18 mouse cellular contexts compared by ENCODE assay signal in the genomic region with DNA sequence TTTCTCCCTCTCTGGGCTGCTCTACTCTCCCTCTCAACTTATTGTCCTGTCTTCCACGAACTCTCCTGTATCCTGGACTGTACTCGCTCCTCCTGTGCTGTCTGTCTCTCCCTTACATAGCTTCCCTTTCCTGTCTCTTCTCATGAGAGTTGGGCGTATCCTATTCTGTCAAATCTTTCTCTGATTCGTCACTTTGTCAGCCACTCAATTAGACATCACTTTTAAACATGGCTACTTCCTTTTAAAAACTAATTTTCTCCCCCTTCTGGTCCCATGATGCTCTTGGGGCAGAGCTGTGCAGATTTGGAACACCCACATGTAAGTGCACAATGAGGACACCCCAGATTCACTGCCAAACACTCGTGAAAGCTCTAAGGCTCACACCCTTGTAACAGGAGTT.
"Had no signal": no experiment of that assay in that cellular context is flagged by ENCODE, and none has a peak within 500 bp of the region (broad histone marks: within the 10 kb centered on the region; RNA-seq: fewer than 3 reads in every experiment).

No protein-coding gene starts in this region.

- H3K9ac ChIP-seq: liver, postnatal 0 days; lung, embryonic 15.5 days; midbrain, embryonic 13.5 days; midbrain, embryonic 15.5 days; neural tube, embryonic 12.5 days; stomach, embryonic 15.5 days had no signal

- H3K27ac ChIP-seq: lung, embryonic 15.5 days; macrophage; midbrain, embryonic 13.5 days; midbrain, embryonic 15.5 days; neural tube, embryonic 12.5 days; stomach, embryonic 15.5 days; stomach, postnatal 0 days had no signal

- H3K4me1 ChIP-seq: lung, embryonic 15.5 days; midbrain, embryonic 13.5 days; midbrain, embryonic 15.5 days; neural tube, embryonic 12.5 days; stomach, embryonic 15.5 days had no signal

- H3K9me3 ChIP-seq: lung, embryonic 15.5 days; midbrain, embryonic 13.5 days; midbrain, embryonic 15.5 days; stomach, embryonic 15.5 days had no signal

- ATAC-seq: liver, postnatal 0 days; lung, postnatal 0 days; midbrain, embryonic 13.5 days; midbrain, embryonic 15.5 days had no signal

- H3K27me3 ChIP-seq: lung, embryonic 15.5 days; midbrain, embryonic 15.5 days; neural tube, embryonic 12.5 days; stomach, embryonic 15.5 days had no signal

- DNase-seq: liver, postnatal 0 days; lung, adult 2 months; lung, postnatal 14 days; lung, postnatal 36 days; right cerebral cortex, postnatal 14 days; thymus, adult 2 months; thymus, postnatal 25 days; thymus, postnatal 4 days had no signal

- H3K4me2 ChIP-seq: lung, embryonic 15.5 days; midbrain, embryonic 11.5 days; midbrain, embryonic 13.5 days; midbrain, embryonic 15.5 days; neural tube, embryonic 12.5 days; stomach, embryonic 15.5 days had no signal

- H3K4me3 ChIP-seq: lung, embryonic 15.5 days; megakaryocyte, embryonic 14.5 days; midbrain, embryonic 13.5 days; midbrain, embryonic 15.5 days; neural tube, embryonic 12.5 days; stomach, embryonic 15.5 days had no signal

- H3K36me3 ChIP-seq: lung, embryonic 15.5 days; midbrain, embryonic 13.5 days; midbrain, embryonic 15.5 days; neural tube, embryonic 12.5 days; stomach, embryonic 15.5 days had no signal
